Mouse (Mus musculus): Measurements from ENCODE around the gene Tex21. TPM values are rescaled to one million over a fixed set of nuclear protein-coding genes. Genes with fewer than 3 reads are reported as not detected.
A peak's percentile ranks its signal among the peaks of the same experiment; 100 is the strongest.

Tex21 gene
- 0.14 TPM in 1 of 2 replicates, not detected in the other for polyA plus RNA-seq (2014; fragmentation: Nextera tagmentation; extraction: Ambion mirVana)

GRCm38 (mm10) chr12:76246646-76247045 lies at the start of gene Tex21:
Tex21 (minus strand) TSS chr12:76246746.
- WGBS, result 81% methylated on average over 6 of the region's 6 CpGs
- Histone ChIP-seq H3K4me1 (ENCODE audit: control insufficient read depth, insufficient read depth, low read length) (no peaks in the 10 kb centered on the region), H3K27me3 (ENCODE audit: control insufficient read depth, insufficient read depth, low read length) (no peaks in the 10 kb centered on the region), H3K36me3 (ENCODE audit: control insufficient read depth, insufficient read depth, low read length) (no peaks in the 10 kb centered on the region), H3K4me3 (ENCODE audit: low read depth, low read length) (no peak within 1 kb of the TSS), H3K9ac (ENCODE audit: low read length) (no peak within 1 kb of the TSS), H3K4me2 (ENCODE audit: low read depth, severe bottlenecking) (no peak within 1 kb of the TSS), H3K27ac (replicated peaks; ENCODE audit: low read depth, low read length) (no peak within 1 kb of the TSS), H3K9me3 (ENCODE audit: control insufficient read depth, low read length) (no peaks in the 10 kb centered on the region)
- ATAC-seq (ENCODE audit: insufficient number of reproducible peaks, low FRiP score, low TSS enrichment, low read depth) (no peak), DNase-seq (ENCODE audit: low spot score) (no peak)

DNA sequence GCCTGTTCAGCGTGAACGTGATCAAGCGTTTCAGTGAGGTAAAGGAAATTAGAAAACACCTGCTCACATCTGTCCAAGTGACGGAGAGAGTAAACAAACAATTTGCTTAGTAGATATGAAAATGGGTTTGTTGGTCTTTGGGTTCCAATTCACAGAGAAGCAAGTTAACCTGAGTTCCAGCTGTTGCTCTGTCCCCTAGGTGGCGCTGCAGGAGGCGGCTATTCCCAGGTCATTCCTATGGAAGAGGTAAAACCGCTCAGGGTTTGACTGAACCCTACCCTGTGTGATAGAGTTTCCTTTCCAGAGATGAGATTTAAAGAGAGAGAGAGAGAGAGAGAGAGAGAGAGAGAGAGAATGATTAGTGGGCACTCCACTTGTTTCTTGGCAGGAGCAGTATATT lies 46.6 kb upstream of the Tex21 start:
- Histone ChIP-seq H3K9me3 (ENCODE audit: control insufficient read depth, low read length) (no peaks in the 10 kb centered on the region), H3K4me3 (ENCODE audit: low read depth, low read length) (no peak overlapping the region), H3K27me3 (ENCODE audit: control insufficient read depth, insufficient read depth, low read length) (no peaks in the 10 kb centered on the region), H3K27ac (replicated peaks; ENCODE audit: low read depth, low read length) (no peak overlapping the region), H3K9ac (ENCODE audit: low read length) (no peak overlapping the region), H3K4me2 (ENCODE audit: low read depth, severe bottlenecking) (no peak overlapping the region), H3K36me3 (ENCODE audit: control insufficient read depth, insufficient read depth, low read length) (peaks cover 8% of the 10 kb centered on the region), H3K4me1 (ENCODE audit: control insufficient read depth, insufficient read depth, low read length) (no peaks in the 10 kb centered on the region)
- WGBS, result 62% methylated on average over 7 of the region's 7 CpGs
- DNase-seq (ENCODE audit: low spot score), result peak; percentile 77
- no peak for ATAC-seq (ENCODE audit: insufficient number of reproducible peaks, low FRiP score, low TSS enrichment, low read depth)

- DNase-seq (ENCODE audit: low spot score), result peak; percentile 30
- no peak overlapping the region for H3K27ac ChIP-seq (replicated peaks; ENCODE audit: low read depth, low read length)
These were observed 43.7 kb upstream of the Tex21 start for GRCm38 (mm10) chr12:76290271-76290670.

GRCm38 (mm10) chr12:76289428-76289827 lies 42.9 kb upstream of the Tex21 start:
- DNase-seq (ENCODE audit: low spot score), result no peak
- H3K4me1 ChIP-seq (ENCODE audit: control insufficient read depth, insufficient read depth, low read length), result no peaks in the 10 kb centered on the region
- no peaks in the 10 kb centered on the region for H3K9me3 ChIP-seq (ENCODE audit: control insufficient read depth, low read length)
- H3K4me3 ChIP-seq (ENCODE audit: low read depth, low read length), result no peak overlapping the region
- no peak overlapping the region for H3K9ac ChIP-seq (ENCODE audit: low read length)
- ATAC-seq (ENCODE audit: insufficient number of reproducible peaks, low FRiP score, low TSS enrichment, low read depth), result no peak
- H3K27ac ChIP-seq (replicated peaks; ENCODE audit: low read depth, low read length), result no peak overlapping the region
- H3K27me3 ChIP-seq (ENCODE audit: control insufficient read depth, insufficient read depth, low read length), result no peaks in the 10 kb centered on the region
- H3K36me3 ChIP-seq (ENCODE audit: control insufficient read depth, insufficient read depth, low read length), result peaks cover 6% of the 10 kb centered on the region
- WGBS, result 93% methylated on average over 12 of the region's 12 CpGs
- no peak overlapping the region for H3K4me2 ChIP-seq (ENCODE audit: low read depth, severe bottlenecking)

More at GRCm38 (mm10) chr12:76290271-76290670, 43.7 kb upstream of the Tex21 start:
- H3K4me3 ChIP-seq (ENCODE audit: low read depth, low read length), result no peak overlapping the region
- H3K9ac ChIP-seq (ENCODE audit: low read length), result no peak overlapping the region
- WGBS, result 82% methylated on average over 2 of the region's 2 CpGs
- no peak overlapping the region for H3K4me2 ChIP-seq (ENCODE audit: low read depth, severe bottlenecking)
- no peak for ATAC-seq (ENCODE audit: insufficient number of reproducible peaks, low FRiP score, low TSS enrichment, low read depth)
- H3K9me3 ChIP-seq (ENCODE audit: control insufficient read depth, low read length), result no peaks in the 10 kb centered on the region
- no peaks in the 10 kb centered on the region for H3K4me1 ChIP-seq (ENCODE audit: control insufficient read depth, insufficient read depth, low read length)
- no peaks in the 10 kb centered on the region for H3K27me3 ChIP-seq (ENCODE audit: control insufficient read depth, insufficient read depth, low read length)
- peaks cover 6% of the 10 kb centered on the region for H3K36me3 ChIP-seq (ENCODE audit: control insufficient read depth, insufficient read depth, low read length)

GRCm38 (mm10) chr12:76288494-76288893 lies 41.9 kb upstream of the Tex21 start:
- Histone ChIP-seq H3K9ac (ENCODE audit: low read length) (no peak overlapping the region), H3K9me3 (ENCODE audit: control insufficient read depth, low read length) (no peaks in the 10 kb centered on the region), H3K4me3 (ENCODE audit: low read depth, low read length) (no peak overlapping the region), H3K4me2 (ENCODE audit: low read depth, severe bottlenecking) (no peak overlapping the region), H3K27ac (replicated peaks; ENCODE audit: low read depth, low read length) (no peak overlapping the region), H3K27me3 (ENCODE audit: control insufficient read depth, insufficient read depth, low read length) (no peaks in the 10 kb centered on the region), H3K4me1 (ENCODE audit: control insufficient read depth, insufficient read depth, low read length) (no peaks in the 10 kb centered on the region), H3K36me3 (ENCODE audit: control insufficient read depth, insufficient read depth, low read length) (peaks cover 8% of the 10 kb centered on the region)
- ATAC-seq (ENCODE audit: insufficient number of reproducible peaks, low FRiP score, low TSS enrichment, low read depth), result no peak
- no peak for DNase-seq (ENCODE audit: low spot score)
- WGBS, result 90% methylated on average over 5 of the region's 5 CpGs

GRCm38 (mm10) chr12:76287986-76288385 lies 41.4 kb upstream of the Tex21 start:
- DNase-seq (ENCODE audit: low spot score) (no peak), ATAC-seq (ENCODE audit: insufficient number of reproducible peaks, low FRiP score, low TSS enrichment, low read depth) (no peak)
- Histone ChIP-seq H3K27ac (replicated peaks; ENCODE audit: low read depth, low read length) (no peak overlapping the region), H3K9ac (ENCODE audit: low read length) (no peak overlapping the region), H3K4me2 (ENCODE audit: low read depth, severe bottlenecking) (no peak overlapping the region), H3K36me3 (ENCODE audit: control insufficient read depth, insufficient read depth, low read length) (peaks cover 10% of the 10 kb centered on the region), H3K27me3 (ENCODE audit: control insufficient read depth, insufficient read depth, low read length) (no peaks in the 10 kb centered on the region), H3K4me3 (ENCODE audit: low read depth, low read length) (no peak overlapping the region), H3K4me1 (ENCODE audit: control insufficient read depth, insufficient read depth, low read length) (no peaks in the 10 kb centered on the region), H3K9me3 (ENCODE audit: control insufficient read depth, low read length) (no peaks in the 10 kb centered on the region)
- WGBS, result 94% methylated on average over 8 of the region's 8 CpGs

- no peak for ATAC-seq (ENCODE audit: insufficient number of reproducible peaks, low FRiP score, low TSS enrichment, low read depth)
- Histone ChIP-seq H3K9me3 (ENCODE audit: control insufficient read depth, low read length) (no peaks in the 10 kb centered on the region), H3K27me3 (ENCODE audit: control insufficient read depth, insufficient read depth, low read length) (no peaks in the 10 kb centered on the region), H3K9ac (ENCODE audit: low read length) (no peak overlapping the region), H3K4me1 (ENCODE audit: control insufficient read depth, insufficient read depth, low read length) (no peaks in the 10 kb centered on the region), H3K4me2 (ENCODE audit: low read depth, severe bottlenecking) (no peak overlapping the region), H3K27ac (replicated peaks; ENCODE audit: low read depth, low read length) (no peak overlapping the region), H3K36me3 (ENCODE audit: control insufficient read depth, insufficient read depth, low read length) (peaks cover 9% of the 10 kb centered on the region), H3K4me3 (ENCODE audit: low read depth, low read length) (no peak overlapping the region)
- no peak for DNase-seq (ENCODE audit: low spot score)
- 73% methylated on average over 6 of the region's 6 CpGs for whole genome bisulfite sequencing
These were observed 38.9 kb upstream of the Tex21 start for GRCm38 (mm10) chr12:76285418-76285817.

GRCm38 (mm10) chr12:76282532-76283173 lies 36.1 kb upstream of the Tex21 start:
- Histone ChIP-seq H3K4me1 (ENCODE audit: control insufficient read depth, insufficient read depth, low read length) (no peaks in the 10 kb centered on the region), H3K36me3 (ENCODE audit: control insufficient read depth, insufficient read depth, low read length) (peaks cover 7% of the 10 kb centered on the region), H3K9me3 (ENCODE audit: control insufficient read depth, low read length) (no peaks in the 10 kb centered on the region), H3K4me2 (ENCODE audit: low read depth, severe bottlenecking) (no peak overlapping the region), H3K4me3 (ENCODE audit: low read depth, low read length) (no peak overlapping the region), H3K27ac (replicated peaks; ENCODE audit: low read depth, low read length) (no peak overlapping the region), H3K9ac (ENCODE audit: low read length) (no peak overlapping the region), H3K27me3 (ENCODE audit: control insufficient read depth, insufficient read depth, low read length) (no peaks in the 10 kb centered on the region)
- ATAC-seq (ENCODE audit: insufficient number of reproducible peaks, low FRiP score, low TSS enrichment, low read depth), result no peak
- WGBS, result 94% methylated on average over 17 of the region's 17 CpGs
- no peak for DNase-seq (ENCODE audit: low spot score)

- DNase-seq (ENCODE audit: low spot score) (no peak), ATAC-seq (ENCODE audit: insufficient number of reproducible peaks, low FRiP score, low TSS enrichment, low read depth) (no peak)
- Histone ChIP-seq H3K27ac (replicated peaks; ENCODE audit: low read depth, low read length) (no peak overlapping the region), H3K4me1 (ENCODE audit: control insufficient read depth, insufficient read depth, low read length) (no peaks in the 10 kb centered on the region), H3K36me3 (ENCODE audit: control insufficient read depth, insufficient read depth, low read length) (peaks cover 7% of the 10 kb centered on the region), H3K9me3 (ENCODE audit: control insufficient read depth, low read length) (no peaks in the 10 kb centered on the region), H3K4me2 (ENCODE audit: low read depth, severe bottlenecking) (no peak overlapping the region), H3K4me3 (ENCODE audit: low read depth, low read length) (no peak overlapping the region), H3K9ac (ENCODE audit: low read length) (no peak overlapping the region), H3K27me3 (ENCODE audit: control insufficient read depth, insufficient read depth, low read length) (no peaks in the 10 kb centered on the region)
- 91% methylated on average over 4 of the region's 4 CpGs for whole genome bisulfite sequencing
These were observed 35.6 kb upstream of the Tex21 start for GRCm38 (mm10) chr12:76282132-76282531.

All from limb, embryonic 11.5 days (tissue).